Mouse (Mus musculus) midbrain, postnatal 0 days (tissue): ENCODE measurements at regions not wholly inside any gene's neighbourhood (a gene's known extent, or its start where the extent isn't known, plus 50 kb on each side); places are given as distances from the start of the nearest gene placed in this dataset.
"Not testable (repeated sequence)": the region's sequence is repeated elsewhere in the genome, so short reads cannot be mapped to it uniquely, and the experiment has no call there.

Experiments
- ATAC-seq: fragments of 200-750 bp; cut with Nextera tagmentation; 2 replicates; pipeline ENCODE4 v1.8.0; 2017; ENCODE audit warnings: moderate number of reproducible peaks, mild to moderate bottlenecking, moderate TSS enrichment, moderate library complexity; ENCODE audit not compliant: low FRiP score
- DNase-seq: peaks from one replicate; pipeline ENCODE4 v3.0.0-alpha.2; 2015; ENCODE audit warnings: low spot score
- H3K27ac ChIP-seq: fragments of 300-500 bp; sonication (generic); 2 replicates; pipeline ENCODE4 v1.5.1; 2014; ENCODE audit warnings: low read depth, mild to moderate bottlenecking, low read length, mixed read lengths
- H3K27me3 ChIP-seq: fragments of 300-500 bp; sonication (generic); 2 replicates; pipeline ENCODE4 v1.6.1; 2014; ENCODE audit warnings: low read length, control low read depth, mixed read lengths; ENCODE audit not compliant: insufficient read depth
- H3K36me3 ChIP-seq: fragments of 300-500 bp; sonication (generic); 2 replicates; pipeline ENCODE4 v1.6.1; 2014; ENCODE audit warnings: low read length, control low read depth, mixed read lengths; ENCODE audit not compliant: insufficient read depth
- H3K4me1 ChIP-seq: fragments of 300-500 bp; sonication (generic); 2 replicates; pipeline ENCODE4 v1.6.1; 2014; ENCODE audit warnings: mild to moderate bottlenecking, control low read depth, antibody characterized with exemption, low read length, mixed read lengths; ENCODE audit not compliant: insufficient read depth
- H3K4me2 ChIP-seq: fragments of 300-500 bp; sonication (generic); 2 replicates; pipeline ENCODE4 v1.6.1; 2014; ENCODE audit warnings: low read depth, mild to moderate bottlenecking, low read length, mixed read lengths; ENCODE audit not compliant: poor library complexity, severe bottlenecking
- H3K4me3 ChIP-seq: fragments of 300-500 bp; sonication (generic); 2 replicates; pipeline ENCODE4 v1.5.1; 2014; ENCODE audit warnings: low read depth, mild to moderate bottlenecking, low read length, moderate library complexity
- H3K9ac ChIP-seq: fragments of 300-500 bp; sonication (generic); replicated peaks from 2 replicates; pipeline ENCODE4 v1.6.1; 2014; ENCODE audit warnings: mild to moderate bottlenecking, low read length, moderate library complexity, mixed read lengths; ENCODE audit not compliant: poor library complexity, severe bottlenecking
- H3K9me3 ChIP-seq: fragments of 300-500 bp; sonication (generic); 2 replicates; pipeline ENCODE4 v1.6.1; 2016; ENCODE audit warnings: low read length, control low read depth
- CTCF ChIP-seq: IDR thresholded peaks from 2 replicates; pipeline ENCODE4 v1.5.1; 2016; ENCODE audit warnings: antibody characterized with exemption, mild to moderate bottlenecking
- WGBS: fragments of 180-500 bp; shearing (Covaris S2); extraction: QIAGEN DNeasy Blood & Tissue Kit; methylation state at CpG from one replicate; pipeline ENCODE4 v1.1.7; 2014; 5-methylcytosine and 5-hydroxymethylcytosine counted together

DNA sequence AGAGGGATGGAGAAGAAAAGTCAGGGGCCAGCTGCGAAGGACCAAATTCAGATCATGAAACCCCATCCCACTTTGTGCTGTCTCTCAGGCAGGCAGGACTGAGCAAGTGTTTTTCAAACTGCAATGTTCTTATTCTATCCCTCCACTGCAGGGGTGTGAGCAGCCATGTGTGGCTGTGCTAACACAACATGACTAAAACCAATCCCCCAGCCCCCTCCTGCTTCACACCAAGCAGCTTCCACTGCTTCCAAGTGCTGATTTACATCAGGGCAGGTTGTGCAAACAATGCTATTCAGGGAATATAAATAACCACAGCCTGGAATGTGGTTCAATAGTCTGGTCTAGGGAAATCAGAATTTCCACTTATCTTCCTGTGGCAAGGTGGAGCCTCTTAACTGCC lies 517.0 kb upstream of the Brinp1 start:
- H3K27ac ChIP-seq: no peak overlapping the region
- H3K4me1 ChIP-seq: no peaks in the 10 kb centered on the region
- H3K4me2 ChIP-seq: no peak overlapping the region
- H3K36me3 ChIP-seq: no peaks in the 10 kb centered on the region
- H3K9me3 ChIP-seq: no peaks in the 10 kb centered on the region
- DNase-seq: no peak
- no peak for TF ChIP-seq CTCF
- no peaks in the 10 kb centered on the region for H3K27me3 ChIP-seq
- 81% methylated on average over 1 of the region's 1 CpGs for WGBS
- H3K9ac ChIP-seq: no peak overlapping the region
- H3K4me3 ChIP-seq: no peak overlapping the region
- no peak for ATAC-seq

DNA sequence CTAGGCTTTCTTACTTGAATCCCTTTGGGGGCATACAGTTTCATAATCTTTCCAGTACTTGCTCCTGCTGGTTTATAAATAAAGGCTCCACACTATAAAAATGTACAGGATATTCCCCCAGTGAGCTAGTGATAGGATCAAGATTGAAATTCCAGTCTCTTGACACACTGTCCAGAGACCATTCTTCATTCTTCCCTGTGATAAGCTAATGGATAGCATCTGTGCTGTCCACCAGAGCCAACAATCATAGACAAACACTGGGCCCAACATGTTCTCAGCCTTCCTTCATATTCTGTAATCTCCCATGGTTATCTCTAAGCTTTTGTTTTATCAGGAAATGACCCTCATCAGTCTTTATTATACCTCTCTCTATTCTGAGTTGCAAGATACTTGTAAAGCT lies 505.8 kb upstream of the Brinp1 start:
- Histone ChIP-seq H3K9ac (no peak overlapping the region), H3K36me3 (no peaks in the 10 kb centered on the region), H3K4me3 (no peak overlapping the region), H3K27me3 (no peaks in the 10 kb centered on the region), H3K4me1 (no peaks in the 10 kb centered on the region), H3K27ac (no peak overlapping the region), H3K4me2 (no peak overlapping the region), H3K9me3 (no peaks in the 10 kb centered on the region)
- ATAC-seq: no peak
- TF ChIP-seq CTCF: no peak
- DNase-seq: no peak

GRCm38 (mm10) chr4:69456420-69456819 lies 502.2 kb upstream of the Brinp1 start:
- Histone ChIP-seq H3K36me3 (no peaks in the 10 kb centered on the region), H3K4me2 (no peak overlapping the region), H3K9me3 (no peaks in the 10 kb centered on the region), H3K4me3 (no peak overlapping the region), H3K27ac (no peak overlapping the region), H3K27me3 (no peaks in the 10 kb centered on the region), H3K9ac (no peak overlapping the region), H3K4me1 (no peaks in the 10 kb centered on the region)
- TF ChIP-seq CTCF: no peak
- no peak for DNase-seq
- no peak for ATAC-seq
- 68% methylated on average over 4 of the region's 4 CpGs for WGBS

DNA sequence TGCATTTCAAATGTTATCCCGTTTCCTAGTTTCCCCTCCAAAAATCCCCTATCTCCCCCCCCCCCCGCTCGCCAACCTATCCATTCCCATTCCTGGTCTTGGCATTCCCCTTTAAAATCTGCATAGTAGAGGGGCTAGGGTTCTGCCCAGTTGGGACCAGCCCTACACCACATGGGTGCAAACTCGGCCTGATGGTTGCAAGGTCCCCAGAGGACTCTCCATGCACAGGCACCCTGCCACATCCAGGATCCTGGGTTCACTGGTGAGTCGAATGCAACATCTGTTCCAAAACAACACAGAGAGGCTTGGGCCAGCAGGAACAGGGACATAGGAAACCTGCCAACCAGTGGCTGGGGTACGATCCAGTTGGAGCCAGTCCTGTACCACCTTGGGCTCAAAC lies 492.0 kb upstream of the Brinp1 start:
- Histone ChIP-seq H3K9ac (no peak overlapping the region), H3K4me3 (no peak overlapping the region), H3K9me3 (0 out of 2 replicates have a peak, but pooled peaks cover 1% of the 10 kb centered on the region), H3K27ac (no peak overlapping the region), H3K36me3 (no peaks in the 10 kb centered on the region), H3K4me2 (no peak overlapping the region), H3K4me1 (no peaks in the 10 kb centered on the region), H3K27me3 (no peaks in the 10 kb centered on the region)
- 88% methylated on average over 6 of the region's 6 CpGs for WGBS
- no peak for TF ChIP-seq CTCF
- DNase-seq (no peak), ATAC-seq (no peak)

DNA sequence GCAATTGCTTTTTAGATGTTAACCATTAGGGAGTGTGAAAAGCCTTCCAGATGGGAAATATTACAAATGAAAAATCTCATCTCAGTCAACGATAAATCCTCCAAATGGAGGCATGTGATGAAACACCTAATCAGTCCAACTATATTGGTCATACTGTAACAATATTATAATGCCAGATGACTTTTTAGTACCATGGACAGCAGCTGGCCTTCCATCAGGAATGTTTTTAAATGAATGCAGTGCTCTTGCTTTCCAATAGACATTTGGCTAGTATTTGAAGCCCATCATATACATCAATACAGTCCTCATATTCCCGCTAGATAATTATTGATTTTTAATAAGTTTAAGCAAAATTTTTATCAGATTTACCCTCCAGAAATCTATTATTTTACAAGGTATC lies 489.8 kb upstream of the Brinp1 start:
- Histone ChIP-seq H3K9ac (no peak overlapping the region), H3K9me3 (0 out of 2 replicates have a peak, but pooled peaks cover 3% of the 10 kb centered on the region), H3K36me3 (no peaks in the 10 kb centered on the region), H3K4me2 (no peak overlapping the region), H3K4me1 (no peaks in the 10 kb centered on the region), H3K4me3 (no peak overlapping the region), H3K27ac (no peak overlapping the region), H3K27me3 (no peaks in the 10 kb centered on the region)
- DNase-seq (no peak), ATAC-seq (no peak)
- 82% methylated on average over 2 of the region's 2 CpGs for WGBS
- no peak for TF ChIP-seq CTCF

DNA sequence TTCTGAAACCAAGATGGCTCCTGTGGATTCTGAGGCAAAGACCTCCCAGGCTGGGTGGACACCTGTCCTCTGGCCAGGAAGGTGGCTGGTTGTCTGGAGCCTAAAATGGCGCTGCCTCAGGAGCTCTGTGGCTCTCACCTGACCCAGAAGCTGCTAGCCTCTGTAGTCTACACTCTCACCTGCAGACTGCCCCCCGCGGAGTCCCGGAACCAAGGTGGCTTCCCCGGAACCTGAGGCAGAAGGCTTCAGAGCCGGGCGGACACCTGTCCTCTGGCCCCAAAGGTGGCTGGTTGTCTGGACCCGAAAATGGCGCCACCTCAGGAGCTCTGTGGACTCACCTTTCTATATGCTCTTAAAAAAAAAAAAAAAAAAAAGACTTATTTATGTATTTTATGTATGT lies 481.2 kb upstream of the Brinp1 start:
- Histone ChIP-seq H3K9me3 (no peaks in the 10 kb centered on the region), H3K36me3 (no peaks in the 10 kb centered on the region), H3K27me3 (no peaks in the 10 kb centered on the region), H3K9ac (no peak overlapping the region), H3K4me3 (no peak overlapping the region), H3K4me1 (no peaks in the 10 kb centered on the region), H3K27ac (no peak overlapping the region), H3K4me2 (no peak overlapping the region)
- no peak for DNase-seq
- TF ChIP-seq CTCF: no peak
- 89% methylated on average over 9 of the region's 9 CpGs for WGBS
- no peak for ATAC-seq

GRCm38 (mm10) chr4:69410411-69410810 lies 456.2 kb upstream of the Brinp1 start:
- not testable (repeated sequence) for H3K36me3 ChIP-seq, H3K27me3 ChIP-seq, H3K4me2 ChIP-seq, ATAC-seq, H3K27ac ChIP-seq, H3K4me3 ChIP-seq, H3K4me1 ChIP-seq, DNase-seq, H3K9ac ChIP-seq, H3K9me3 ChIP-seq
- 96% methylated on average over 22 of the region's 23 CpGs for WGBS
